Mouse (Mus musculus) embryonic fibroblast, embryonic 13.5 days (primary cell): Measurements from ENCODE around the gene Gm20388. TPM values are rescaled to one million over a fixed set of nuclear protein-coding genes. Genes with fewer than 3 reads are reported as not detected.

Source experiments
- H3K27ac ChIP-seq: 2 replicates; pipeline ENCODE4 v1.5.1; 2012; ENCODE audit warnings: low read length, control low read depth, inconsistent platforms; ENCODE audit not compliant: insufficient read depth
- H3K4me1 ChIP-seq: 2 replicates; pipeline ENCODE4 v1.6.1; 2011; ENCODE audit warnings: low read length; ENCODE audit not compliant: control insufficient read depth, insufficient read depth
- H3K4me3 ChIP-seq: 2 replicates; pipeline ENCODE4 v1.5.1; 2011; ENCODE audit warnings: mild to moderate bottlenecking, control low read depth, low read length; ENCODE audit not compliant: insufficient read depth
- CTCF ChIP-seq: IDR thresholded peaks from 2 replicates; pipeline ENCODE4 v1.5.1; 2011; ENCODE audit warnings: mild to moderate bottlenecking, control low read depth, low read length, moderate library complexity, borderline replicate concordance; ENCODE audit not compliant: insufficient read depth
- POLR2A ChIP-seq: IDR thresholded peaks from 2 replicates; pipeline ENCODE4 v1.6.1; 2011; ENCODE audit warnings: low read depth, mild to moderate bottlenecking, control low read depth, low read length, moderate library complexity
- polyA plus RNA-seq: library from polyadenylated mRNA; stranded (reverse); fragments of >200 nt; gene quantifications from 2 replicates; pipeline ENCODE4 v1.2.4, GENCODE M21; 2011; ENCODE audit warnings: low read depth; ENCODE audit not compliant: missing spikeins, insufficient read length

The Gm20388 gene
- polyA plus RNA-seq, 1 experiment, result 82.8 TPM

DNA sequence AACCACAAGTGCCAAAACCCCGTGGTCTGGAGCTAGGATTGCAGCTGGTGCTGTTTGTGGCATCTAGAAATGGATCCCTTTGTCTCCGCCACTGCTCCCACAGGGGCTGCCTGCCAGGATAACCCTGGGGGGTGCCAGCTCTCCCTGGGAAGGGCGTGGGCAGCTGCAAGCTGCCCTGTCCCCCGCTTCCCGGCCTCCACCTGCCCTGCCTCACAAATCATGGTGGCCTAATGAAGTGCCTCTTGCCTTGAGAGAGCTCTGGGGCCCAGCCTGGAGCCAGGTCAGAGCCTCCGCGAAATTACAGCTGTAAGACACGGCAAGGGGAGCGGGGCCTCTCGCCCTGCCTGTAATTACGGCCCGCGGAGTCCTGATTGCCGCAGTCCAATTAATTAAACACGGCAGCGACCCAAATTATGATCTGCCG, 539.0 kb downstream of the Gm20388 start:
- Histone ChIP-seq H3K4me3 (no peak overlapping the region), H3K4me1 (no peaks in the 10 kb centered on the region), H3K27ac (no peak overlapping the region)
- no peak for TF ChIP-seq CTCF
- no peak for TF ChIP-seq POLR2A

DNA sequence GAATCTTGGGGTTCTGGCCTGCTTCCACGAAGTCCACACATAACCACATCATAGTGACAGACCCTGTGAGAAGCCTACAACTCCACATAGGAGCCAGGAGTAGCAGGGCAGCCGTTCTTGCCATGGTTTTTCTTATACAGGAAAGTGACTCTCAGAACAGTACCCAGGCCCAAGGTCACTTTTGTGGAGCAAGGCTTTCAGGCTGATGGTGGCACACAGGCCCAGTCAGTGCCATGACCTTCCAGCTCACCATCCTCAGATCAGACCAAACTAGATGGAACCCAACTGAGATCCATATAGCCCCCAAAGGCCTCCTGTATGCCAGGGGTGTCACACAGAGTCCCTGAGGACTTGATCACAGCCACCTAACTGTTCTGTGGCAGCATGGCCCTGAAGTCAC, 541.5 kb downstream of the Gm20388 start:
- TF ChIP-seq POLR2A, result no peak
- TF ChIP-seq CTCF, result no peak
- H3K4me3 ChIP-seq, result no peak overlapping the region
- no peak overlapping the region for H3K27ac ChIP-seq
- H3K4me1 ChIP-seq, result no peaks in the 10 kb centered on the region

DNA sequence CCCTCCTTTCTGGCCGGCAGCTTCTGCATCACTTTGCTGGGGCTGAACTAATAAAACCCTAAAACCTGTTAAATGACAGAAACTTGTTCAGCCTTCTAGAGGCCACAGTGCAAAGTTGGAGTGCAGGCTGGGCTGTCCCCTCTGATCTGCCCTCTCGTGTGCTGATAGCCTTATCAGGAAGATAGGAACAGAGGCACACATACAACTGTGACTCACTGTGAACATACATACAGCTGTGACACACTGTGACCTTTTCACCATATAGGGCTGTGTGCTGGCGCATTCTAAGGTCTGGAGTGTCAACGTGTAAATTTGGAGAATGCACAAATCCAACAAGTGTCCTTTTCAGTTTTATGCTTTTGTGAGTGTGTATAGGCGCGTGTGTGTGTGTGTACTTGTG, 543.8 kb downstream of the Gm20388 start:
- Histone ChIP-seq H3K4me3 (no peak overlapping the region), H3K27ac (no peak overlapping the region), H3K4me1 (no peaks in the 10 kb centered on the region)
- TF ChIP-seq POLR2A, result no peak
- no peak for TF ChIP-seq CTCF

DNA sequence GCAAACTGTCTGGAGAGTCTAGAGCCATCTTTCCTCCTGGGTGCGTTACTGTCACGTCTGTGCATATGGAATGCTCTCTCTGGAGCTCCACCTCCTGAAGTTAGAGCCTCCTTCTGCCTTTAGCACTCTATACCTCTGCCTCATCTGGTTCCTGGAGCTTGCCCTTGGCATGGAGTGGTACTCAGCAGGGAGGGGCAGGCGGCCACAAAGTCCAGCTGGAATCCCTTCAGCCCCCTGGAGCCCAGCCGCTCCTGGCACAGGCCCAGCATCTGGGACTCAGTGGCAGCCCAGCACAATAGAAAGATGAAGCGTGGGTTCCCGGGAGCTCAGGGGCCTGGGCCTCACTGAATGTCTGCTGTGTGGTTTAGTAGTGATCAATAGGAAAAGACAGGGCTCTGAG, 549.7 kb downstream of the Gm20388 start:
- no peaks in the 10 kb centered on the region; the same call in 1 of the 2 replicates for H3K4me1 ChIP-seq
- no peak for TF ChIP-seq CTCF
- TF ChIP-seq POLR2A, result no peak
- no peak overlapping the region for H3K4me3 ChIP-seq
- no peak overlapping the region for H3K27ac ChIP-seq

DNA sequence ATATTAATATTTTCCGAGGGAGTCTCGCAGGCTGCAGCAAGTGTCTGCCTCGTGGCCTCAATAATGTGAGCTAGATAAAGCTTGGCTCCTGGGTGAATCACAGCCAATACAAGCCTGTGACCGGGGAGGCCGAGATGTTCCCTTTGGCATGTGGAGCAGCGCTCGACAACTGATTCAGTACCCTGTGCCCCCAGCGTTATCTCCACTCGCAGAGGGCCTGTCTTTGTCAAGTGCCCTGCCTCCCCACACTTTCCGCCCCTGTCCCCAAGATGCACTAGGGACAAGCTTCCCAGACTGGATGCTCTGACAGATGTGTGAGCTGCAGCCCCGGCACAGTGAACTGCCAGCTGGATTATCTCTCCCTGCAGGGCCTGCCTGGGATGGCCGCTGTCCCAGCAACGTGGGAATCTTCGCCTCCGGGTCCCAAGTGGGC, 551.5 kb downstream of the Gm20388 start:
- Histone ChIP-seq H3K4me1 (peaks cover 4% of the 10 kb centered on the region; the same call in 1 of the 2 replicates), H3K27ac (no peak overlapping the region), H3K4me3 (no peak overlapping the region)
- TF ChIP-seq CTCF (no peak), POLR2A (no peak)

DNA sequence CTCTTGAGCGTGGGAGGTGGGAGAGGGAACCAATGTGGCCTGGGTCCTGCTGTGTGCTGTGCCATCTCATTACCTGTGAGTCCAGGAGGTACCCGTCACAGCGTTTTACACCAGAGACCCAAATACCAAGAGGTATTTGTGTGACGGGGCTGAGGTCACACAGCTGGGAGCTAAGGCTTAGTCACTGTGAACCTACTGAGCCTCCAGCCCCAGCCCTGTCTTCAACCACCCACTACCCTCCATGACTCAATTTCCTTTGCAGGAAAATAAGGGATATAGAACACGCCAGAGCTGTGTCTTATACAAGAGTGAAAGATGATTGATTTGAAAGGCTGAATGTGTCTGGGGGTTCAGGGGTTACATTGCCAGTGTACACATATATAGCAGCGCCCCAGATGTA, 552.0 kb downstream of the Gm20388 start:
- H3K27ac ChIP-seq, result no peak overlapping the region
- TF ChIP-seq POLR2A (no peak), CTCF (no peak)
- no peak overlapping the region for H3K4me3 ChIP-seq
- H3K4me1 ChIP-seq, result peaks cover 4% of the 10 kb centered on the region; the same call in 1 of the 2 replicates

DNA sequence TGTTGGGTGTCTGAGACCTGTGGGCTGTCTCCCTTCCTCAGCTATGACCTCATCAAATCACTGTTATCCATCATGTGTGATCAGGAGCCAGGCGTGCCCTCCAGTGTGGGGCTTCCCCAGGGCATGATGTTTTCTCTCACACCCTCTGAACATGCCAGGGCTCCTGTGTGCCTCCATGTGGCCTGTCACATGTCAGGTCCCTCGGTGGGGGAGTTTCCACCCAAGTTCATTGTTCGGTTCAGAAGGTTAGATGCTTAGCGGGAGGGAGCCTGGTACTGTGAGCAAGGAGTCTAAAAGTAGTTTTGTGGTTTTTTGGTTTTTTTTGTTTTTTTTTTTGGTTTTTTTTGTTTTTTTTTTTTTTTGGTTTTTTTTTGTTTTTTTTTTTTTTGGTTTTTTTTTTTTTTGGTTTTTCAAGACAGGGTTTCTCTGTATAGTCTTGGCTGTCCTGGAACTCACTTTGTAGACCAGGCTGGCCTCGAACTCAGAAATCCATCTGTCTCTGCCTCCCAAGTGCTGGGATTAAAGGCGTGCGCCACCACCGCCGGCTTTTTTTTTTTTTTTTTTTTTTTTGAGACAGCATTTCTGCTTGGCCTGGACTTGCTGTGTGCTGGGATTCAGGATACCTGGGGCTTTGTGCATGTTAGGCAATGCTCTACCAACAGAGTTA, 553.4 kb downstream of the Gm20388 start:
- peaks cover 4% of the 10 kb centered on the region; the same call in 1 of the 2 replicates for H3K4me1 ChIP-seq
- no peak for TF ChIP-seq CTCF
- TF ChIP-seq POLR2A, result no peak
- H3K4me3 ChIP-seq, result no peak overlapping the region
- no peak overlapping the region; the same call in 1 of the 2 replicates for H3K27ac ChIP-seq

DNA sequence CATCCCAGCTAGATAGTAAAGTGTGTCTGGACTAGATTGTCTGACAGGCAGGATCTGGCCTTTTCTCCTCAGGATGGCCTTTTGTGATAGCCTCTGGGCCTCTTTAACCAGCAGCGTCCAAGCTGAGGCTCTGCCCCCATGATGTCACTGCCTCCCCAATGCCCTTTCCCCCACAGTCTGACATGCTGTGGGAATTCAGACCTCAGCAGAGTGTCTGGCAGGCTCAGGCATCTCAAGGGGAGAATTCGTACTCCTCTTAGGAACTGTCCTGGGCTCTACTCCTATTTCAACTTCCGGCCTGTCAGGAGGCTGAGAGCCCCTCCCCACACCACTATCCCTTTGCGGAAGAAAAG, 553.9 kb downstream of the Gm20388 start:
- H3K4me1 ChIP-seq, result peaks cover 4% of the 10 kb centered on the region; the same call in 1 of the 2 replicates
- no peak for TF ChIP-seq POLR2A
- no peak for TF ChIP-seq CTCF
- no peak overlapping the region for H3K27ac ChIP-seq
- no peak overlapping the region for H3K4me3 ChIP-seq

DNA sequence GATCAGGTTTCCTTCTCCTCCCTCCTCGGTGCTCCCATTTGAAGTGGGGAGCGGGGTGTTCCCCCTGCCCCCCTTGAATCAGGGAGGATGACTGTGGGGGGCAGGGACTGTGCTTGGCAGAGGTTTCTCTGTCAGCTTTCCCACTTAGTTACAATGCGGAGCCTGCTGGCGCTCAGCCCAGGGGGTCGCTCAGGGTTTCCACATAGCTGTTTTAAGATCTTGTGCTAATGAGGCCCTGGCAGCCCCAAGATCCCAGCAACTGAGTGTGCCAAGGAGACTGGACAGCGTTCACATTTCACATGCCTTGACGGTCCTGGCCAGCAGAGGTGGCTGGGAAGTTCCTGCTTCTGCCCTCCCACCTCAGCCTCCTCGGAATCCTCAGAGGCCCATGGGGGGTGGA, 555.1 kb downstream of the Gm20388 start:
- TF ChIP-seq CTCF, result no peak
- no peak for TF ChIP-seq POLR2A
- Histone ChIP-seq H3K4me1 (peaks cover 4% of the 10 kb centered on the region; the same call in 1 of the 2 replicates), H3K4me3 (no peak overlapping the region), H3K27ac (no peak overlapping the region)

DNA sequence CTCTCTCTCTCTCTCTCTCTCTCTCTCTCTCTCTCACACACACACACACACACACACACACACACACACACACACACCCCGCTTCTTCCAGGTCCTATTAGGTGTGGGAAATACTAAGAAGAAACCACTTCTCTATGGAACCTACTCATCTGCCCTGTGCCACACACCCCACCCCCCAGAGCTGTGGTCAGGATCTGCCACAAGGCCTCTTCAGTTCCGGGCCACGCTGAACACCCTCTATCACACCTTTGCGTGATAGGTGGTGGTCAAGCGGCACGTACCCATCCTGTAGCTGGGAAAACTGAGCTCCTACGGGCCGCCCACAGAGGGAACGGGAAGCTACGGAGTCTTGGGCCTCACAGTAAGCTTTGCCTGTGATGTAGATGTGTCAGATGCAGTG, 555.6 kb downstream of the Gm20388 start:
- no peak for TF ChIP-seq POLR2A
- TF ChIP-seq CTCF, result no peak
- H3K4me1 ChIP-seq, result peaks cover 4% of the 10 kb centered on the region; the same call in 1 of the 2 replicates
- H3K27ac ChIP-seq, result no peak overlapping the region
- no peak overlapping the region for H3K4me3 ChIP-seq
